Comparison of ENCODE assay signal across 7 mouse cellular contexts in genomic region chr4:98395690-98396437, GRCm38 (mm10). TPM values are rescaled to one million over a fixed set of nuclear protein-coding genes. Genes with fewer than 3 reads are reported as not detected.
DNase-seq lines count a peak whose midpoint lies in the region; ATAC-seq and TF ChIP-seq lines count a peak whose summit lies in the region.

Patj (plus strand) TSS chr4:98395785.

- peak within 1 kb of the TSS; percentile 40 for H3K4me3 ChIP-seq in bone marrow, adult 2 months (replicated peaks; ENCODE audit: control insufficient read depth, low read depth, low read length)
- H3K4me3 ChIP-seq in heart, embryonic 12.5 days: peak within 1 kb of the TSS; percentile 80
- peak within 1 kb of the TSS; percentile 81 for H3K4me3 ChIP-seq in kidney, embryonic 16.5 days (ENCODE audit: low read length)
- H3K4me3 ChIP-seq in limb, embryonic 15.5 days: peak within 1 kb of the TSS; percentile 78
- peak within 1 kb of the TSS; percentile 89 for H3K4me3 ChIP-seq in midbrain, postnatal 0 days (ENCODE audit: low read depth, low read length)

- H3K36me3 ChIP-seq in heart, embryonic 12.5 days: no peaks in the 10 kb centered on the region
- H3K36me3 ChIP-seq in kidney, embryonic 16.5 days (ENCODE audit: insufficient read depth, low read length): no peaks in the 10 kb centered on the region
- H3K36me3 ChIP-seq in limb, embryonic 15.5 days: no peaks in the 10 kb centered on the region
- no peaks in the 10 kb centered on the region for H3K36me3 ChIP-seq in midbrain, postnatal 0 days (ENCODE audit: insufficient read depth, low read length)

- peak within 1 kb of the TSS; percentile 95 for H3K9ac ChIP-seq in heart, embryonic 12.5 days
- peak within 1 kb of the TSS; percentile 98 for H3K9ac ChIP-seq in kidney, embryonic 16.5 days (replicated peaks; ENCODE audit: low read length)
- peak within 1 kb of the TSS; percentile 97 for H3K9ac ChIP-seq in limb, embryonic 15.5 days
- peak within 1 kb of the TSS; percentile 98 for H3K9ac ChIP-seq in midbrain, postnatal 0 days (replicated peaks; ENCODE audit: low read length, poor library complexity, severe bottlenecking)

- TF ChIP-seq CTCF in bone marrow, adult 2 months (IDR thresholded peaks at IDR 0.05; ENCODE audit: control insufficient read depth, insufficient read depth, low read length): no peak
- TF ChIP-seq CTCF in midbrain, postnatal 0 days (IDR thresholded peaks at IDR 0.05): peak; percentile 24; the same call in 1 of the 2 replicates

- no peaks in the 10 kb centered on the region for H3K9me3 ChIP-seq in heart, embryonic 12.5 days (replicated peaks)
- no peaks in the 10 kb centered on the region for H3K9me3 ChIP-seq in kidney, embryonic 16.5 days (ENCODE audit: low read length)
- H3K9me3 ChIP-seq in limb, embryonic 15.5 days: no peaks in the 10 kb centered on the region
- H3K9me3 ChIP-seq in midbrain, postnatal 0 days (ENCODE audit: low read length): no peaks in the 10 kb centered on the region

- H3K4me1 ChIP-seq in bone marrow, adult 2 months (ENCODE audit: control insufficient read depth, insufficient read depth, low read length): no peaks in the 10 kb centered on the region
- H3K4me1 ChIP-seq in heart, embryonic 12.5 days (replicated peaks): peaks cover 7% of the 10 kb centered on the region
- peaks cover 15% of the 10 kb centered on the region for H3K4me1 ChIP-seq in kidney, embryonic 16.5 days (ENCODE audit: insufficient read depth, low read length)
- H3K4me1 ChIP-seq in limb, embryonic 15.5 days: peaks cover 3% of the 10 kb centered on the region; the same call in 1 of the 2 replicates
- H3K4me1 ChIP-seq in midbrain, postnatal 0 days (ENCODE audit: insufficient read depth, low read length): no peaks in the 10 kb centered on the region; the same call in 1 of the 2 replicates

- TF ChIP-seq POLR2A in bone marrow, adult 2 months (IDR thresholded peaks at IDR 0.05; ENCODE audit: borderline replicate concordance, control insufficient read depth, low read depth, low read length): no peak

- no peaks in the 10 kb centered on the region for H3K27me3 ChIP-seq in heart, embryonic 12.5 days (replicated peaks)
- no peaks in the 10 kb centered on the region for H3K27me3 ChIP-seq in kidney, embryonic 16.5 days (ENCODE audit: insufficient read depth, low read length)
- no peaks in the 10 kb centered on the region for H3K27me3 ChIP-seq in limb, embryonic 15.5 days
- H3K27me3 ChIP-seq in midbrain, postnatal 0 days (ENCODE audit: insufficient read depth, low read length): no peaks in the 10 kb centered on the region

- H3K4me2 ChIP-seq in heart, embryonic 12.5 days: peak within 1 kb of the TSS; percentile 88
- H3K4me2 ChIP-seq in kidney, embryonic 16.5 days (replicated peaks; ENCODE audit: low read depth, low read length): peak within 1 kb of the TSS; percentile 74
- peak within 1 kb of the TSS; percentile 65 for H3K4me2 ChIP-seq in limb, embryonic 15.5 days
- peak within 1 kb of the TSS; percentile 92 for H3K4me2 ChIP-seq in midbrain, postnatal 0 days (ENCODE audit: low read depth, low read length, poor library complexity, severe bottlenecking)

- no peak within 1 kb of the TSS for H3K27ac ChIP-seq in bone marrow, adult 2 months (ENCODE audit: control insufficient read depth, insufficient read depth, low read depth, low read length, poor library complexity)
- peak within 1 kb of the TSS; percentile 5; the same call in 1 of the 2 replicates for H3K27ac ChIP-seq in heart, embryonic 12.5 days (ENCODE audit: poor library complexity, severe bottlenecking)
- H3K27ac ChIP-seq in kidney, embryonic 16.5 days (ENCODE audit: low read length): peak within 1 kb of the TSS; percentile 92
- peak within 1 kb of the TSS; percentile 94 for H3K27ac ChIP-seq in limb, embryonic 15.5 days
- H3K27ac ChIP-seq in midbrain, postnatal 0 days (ENCODE audit: low read depth, low read length): peak within 1 kb of the TSS; percentile 88

- DNase-seq in fibroblast of lung, adult 2 months (ENCODE audit: low read depth): peak; percentile 24
- peak; percentile 69 for DNase-seq in midbrain, postnatal 0 days (ENCODE audit: low spot score)
- peak; percentile 30 to 41 for DNase-seq in spleen, postnatal 36 days (ENCODE audit: low spot score in 2 of 2)

- WGBS in bone marrow, adult 2 months: 2% methylated on average over 73 of the region's 73 CpGs
- under 1% methylated on average over 73 of the region's 73 CpGs for WGBS in heart, embryonic 12.5 days
- under 1% methylated on average over 62 of the region's 73 CpGs for WGBS in kidney, embryonic 16.5 days
- WGBS in limb, embryonic 15.5 days: 1% methylated on average over 69 of the region's 73 CpGs
- 1% methylated on average over 63 of the region's 73 CpGs for WGBS in midbrain, postnatal 0 days

- ATAC-seq in heart, embryonic 12.5 days (ENCODE audit: insufficient number of reproducible peaks, low FRiP score): peak; percentile 77
- ATAC-seq in kidney, embryonic 16.5 days (ENCODE audit: low FRiP score, low TSS enrichment): peak; percentile 90
- peak; percentile 69; the same call in 1 of the 2 replicates for ATAC-seq in limb, embryonic 15.5 days (ENCODE audit: insufficient number of reproducible peaks, low FRiP score, low TSS enrichment, low read depth)
- ATAC-seq in midbrain, postnatal 0 days (ENCODE audit: low FRiP score): peak; percentile 88

RNA-seq across cellular contexts. Expression of gene Patj, which starts in this region (rescaled TPM):
- polyA plus RNA-seq in bone marrow, adult 2 months (2011; ENCODE audit: insufficient read depth, insufficient read length, low replicate concordance, missing spikeins): 2.6 and 2.8 TPM in 2 replicates
- 11.3 and 14.8 TPM in 2 replicates for polyA plus RNA-seq in heart, embryonic 12.5 days (2016; fragmentation: Nextera tagmentation; extraction: Ambion mirVana)
- polyA plus RNA-seq in kidney, embryonic 16.5 days (2015; fragmentation: Nextera tagmentation; extraction: Ambion mirVana): 27.6 and 30.1 TPM in 2 replicates
- 11.2 and 13.4 TPM in 2 replicates for polyA plus RNA-seq in limb, embryonic 15.5 days (2015; fragmentation: Nextera tagmentation; extraction: Ambion mirVana)
- total RNA-seq in midbrain, postnatal 0 days (2014; rRNA removed): 16.9 and 74.8 TPM in 2 replicates
- 6.9 and 7.7 TPM in 2 replicates for polyA plus RNA-seq in midbrain, postnatal 0 days (2015; fragmentation: Nextera tagmentation; extraction: Ambion mirVana)
